Mouse (Mus musculus): Measurements from ENCODE around the gene Chchd1.

- no peak for TF ChIP-seq CTCF (IDR thresholded peaks at IDR 0.05; ENCODE audit: control insufficient read depth, insufficient read depth, low read length)
- TF ChIP-seq POLR2A (IDR thresholded peaks at IDR 0.05; ENCODE audit: borderline replicate concordance, control insufficient read depth, low read depth, low read length), result no peak
These were observed 13.8 kb upstream of the Chchd1 start for GRCm38 (mm10) chr14:20689009-20689408.
